Mouse (Mus musculus): ENCODE data around the gene Mylk.

DNA sequence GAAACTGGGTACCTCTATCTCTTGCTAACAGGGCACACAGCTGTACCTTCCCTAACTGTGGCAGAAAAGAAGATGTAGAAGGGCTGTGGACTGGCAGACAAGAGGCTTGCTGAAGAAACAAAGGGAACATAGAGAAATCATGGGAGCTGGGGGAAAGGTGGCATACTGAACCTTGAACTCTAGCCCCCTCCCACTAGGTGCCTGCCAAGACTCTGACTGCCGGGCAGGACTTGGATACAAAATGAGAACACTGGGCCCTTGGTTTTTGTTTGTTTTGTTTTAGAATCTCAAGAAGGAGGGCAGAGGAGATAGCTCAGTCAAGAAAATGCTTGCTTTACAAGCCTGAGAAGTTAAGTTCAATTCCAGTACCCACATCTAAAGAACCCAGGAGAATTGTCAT is 262.4 kb downstream of the Mylk start:
- TF ChIP-seq TAL1 (IDR thresholded peaks at IDR 0.05; ENCODE audit: low read length): no peak
- TF ChIP-seq GATA1 (IDR thresholded peaks at IDR 0.05; ENCODE audit: low read length): no peak

Data from erythroblast, embryonic 14.5 days (primary cell).